Mouse (Mus musculus) spleen, adult 2 months (tissue): ENCODE measurements around the gene Mul1.

Experiments used
- CTCF ChIP-seq: fragments of 200-500 bp; IDR thresholded peaks from 2 replicates; pipeline ENCODE4 v1.5.1; 2011; ENCODE audit warnings: mild to moderate bottlenecking, inconsistent platforms; ENCODE audit not compliant: insufficient read depth, insufficient read length, insufficient replicate concordance; ENCODE audit errors: extremely low read depth
- POLR2A ChIP-seq: fragments of 200-500 bp; IDR thresholded peaks from 2 replicates; pipeline ENCODE4 v1.6.1; 2011; ENCODE audit warnings: low read depth, low read length, inconsistent platforms

DNA sequence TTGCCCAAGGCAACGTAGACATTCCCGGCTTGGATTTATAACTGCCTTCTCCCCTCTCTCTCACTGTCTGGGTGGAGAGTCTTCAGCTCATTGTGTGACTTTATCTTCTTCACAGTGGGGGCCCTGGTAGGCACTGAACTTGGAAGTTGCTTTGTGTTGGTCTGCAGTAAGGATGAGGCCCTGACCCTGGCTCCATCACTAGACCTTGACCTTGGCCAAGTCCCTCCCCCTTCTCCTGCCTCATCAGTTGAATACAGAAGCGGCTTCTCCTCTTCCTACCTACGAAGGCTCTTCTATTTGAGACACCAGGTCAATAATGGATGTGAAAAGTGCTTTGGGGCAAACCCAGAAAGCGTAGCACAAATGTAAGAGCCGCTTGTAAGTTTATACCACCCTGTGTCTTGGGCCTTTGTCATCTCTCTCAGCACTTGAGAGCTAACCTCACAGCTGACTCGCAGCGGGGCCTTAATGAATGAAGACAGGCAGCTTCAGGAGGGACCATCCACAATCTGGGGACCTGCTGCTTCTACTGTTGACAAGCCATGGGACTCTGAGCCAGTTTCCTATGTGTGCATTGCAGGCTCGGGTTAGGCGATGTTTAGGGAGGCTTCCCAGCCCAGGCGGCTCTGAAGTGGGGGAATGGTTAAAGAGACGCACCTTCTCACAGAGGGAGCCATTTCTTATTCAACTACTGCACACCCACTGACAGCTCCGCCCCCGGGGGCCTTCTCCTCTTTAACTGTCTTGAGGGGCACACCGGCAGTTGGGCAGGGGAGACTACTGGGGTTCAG is 18.0 kb downstream of the Mul1 start:
- TF ChIP-seq CTCF (no peak), POLR2A (no peak)
